8 mouse cellular contexts compared by ENCODE assay signal in genomic region chr1:171150838-171151391, GRCm38 (mm10). TPM values are rescaled to one million over a fixed set of nuclear protein-coding genes. Genes with fewer than 3 reads are reported as not detected.
DNase-seq lines count a peak whose midpoint lies in the region; ATAC-seq and TF ChIP-seq lines count a peak whose summit lies in the region.

No protein-coding gene starts in this region.

- H3K4me2 ChIP-seq in lung, embryonic 14.5 days: peak overlapping the region; percentile 71
- H3K4me2 ChIP-seq in forebrain, embryonic 16.5 days (ENCODE audit: low read length): peak overlapping the region; percentile 80
- peak overlapping the region; percentile 74 for H3K4me2 ChIP-seq in intestine, embryonic 16.5 days (ENCODE audit: low read depth, low read length)
- H3K4me2 ChIP-seq in liver, embryonic 16.5 days (ENCODE audit: low read depth, low read length): peak overlapping the region; percentile 85

- peak overlapping the region; percentile 88 for H3K9ac ChIP-seq in lung, embryonic 14.5 days
- peak overlapping the region; percentile 90 for H3K9ac ChIP-seq in forebrain, embryonic 16.5 days (replicated peaks; ENCODE audit: low read depth, low read length)
- peak overlapping the region; percentile 87 for H3K9ac ChIP-seq in intestine, embryonic 16.5 days (ENCODE audit: low read depth, low read length)
- H3K9ac ChIP-seq in liver, embryonic 16.5 days (ENCODE audit: low read depth, low read length): peak overlapping the region; percentile 73

- H3K27me3 ChIP-seq in lung, embryonic 14.5 days (ENCODE audit: insufficient read depth, low read length): no peaks in the 10 kb centered on the region
- H3K27me3 ChIP-seq in forebrain, embryonic 16.5 days (replicated peaks; ENCODE audit: control insufficient read depth, insufficient read depth, low read length): peaks cover 3% of the 10 kb centered on the region
- no peaks in the 10 kb centered on the region for H3K27me3 ChIP-seq in intestine, embryonic 16.5 days (replicated peaks; ENCODE audit: control insufficient read depth, insufficient read depth, low read length)
- no peaks in the 10 kb centered on the region for H3K27me3 ChIP-seq in liver, embryonic 16.5 days (ENCODE audit: control insufficient read depth, insufficient read depth, low read depth, low read length)

- peak overlapping the region; percentile 79 for H3K4me3 ChIP-seq in lung, embryonic 14.5 days (ENCODE audit: low read depth, low read length)
- peak overlapping the region; percentile 78 for H3K4me3 ChIP-seq in forebrain, embryonic 16.5 days (replicated peaks; ENCODE audit: low read length)
- H3K4me3 ChIP-seq in intestine, embryonic 16.5 days (ENCODE audit: low read length): peak overlapping the region; percentile 70
- H3K4me3 ChIP-seq in liver, embryonic 16.5 days (ENCODE audit: low read depth, low read length): peak overlapping the region; percentile 78

- H3K36me3 ChIP-seq in lung, embryonic 14.5 days (ENCODE audit: insufficient read depth): no peaks in the 10 kb centered on the region
- H3K36me3 ChIP-seq in forebrain, embryonic 16.5 days (ENCODE audit: control insufficient read depth, insufficient read depth): no peaks in the 10 kb centered on the region
- H3K36me3 ChIP-seq in intestine, embryonic 16.5 days (ENCODE audit: control insufficient read depth, insufficient read depth, low read length): no peaks in the 10 kb centered on the region; the same call in 1 of the 2 replicates
- H3K36me3 ChIP-seq in liver, embryonic 16.5 days (ENCODE audit: control insufficient read depth, insufficient read depth): peaks cover 2% of the 10 kb centered on the region; the same call in 1 of the 2 replicates

- H3K27ac ChIP-seq in lung, embryonic 14.5 days (ENCODE audit: low read depth): peak overlapping the region; percentile 78
- peak overlapping the region; percentile 81 for H3K27ac ChIP-seq in forebrain, embryonic 16.5 days (ENCODE audit: low read length)
- peak overlapping the region; percentile 42 for H3K27ac ChIP-seq in intestine, embryonic 16.5 days (ENCODE audit: low read length)
- H3K27ac ChIP-seq in liver, embryonic 16.5 days (ENCODE audit: low read length): peak overlapping the region; percentile 81

- no peaks in the 10 kb centered on the region for H3K9me3 ChIP-seq in lung, embryonic 14.5 days (ENCODE audit: low read depth, low read length)
- H3K9me3 ChIP-seq in forebrain, embryonic 16.5 days (ENCODE audit: control insufficient read depth, low read length): no peaks in the 10 kb centered on the region
- no peaks in the 10 kb centered on the region for H3K9me3 ChIP-seq in intestine, embryonic 16.5 days (ENCODE audit: control insufficient read depth, low read length)
- no peaks in the 10 kb centered on the region for H3K9me3 ChIP-seq in liver, embryonic 16.5 days (replicated peaks; ENCODE audit: control insufficient read depth, low read length)

- peak; percentile 39 for DNase-seq in lung, embryonic 14.5 days
- DNase-seq in lung, postnatal 14 days: no peak
- DNase-seq in right cerebral cortex, postnatal 25 days: peak; percentile 47
- DNase-seq in adrenal gland, postnatal 4 days (ENCODE audit: low spot score in 2 of 2): no peak

- H3K4me1 ChIP-seq in lung, embryonic 14.5 days (ENCODE audit: insufficient read depth): no peaks in the 10 kb centered on the region
- peaks cover 13% of the 10 kb centered on the region for H3K4me1 ChIP-seq in forebrain, embryonic 16.5 days (replicated peaks; ENCODE audit: control insufficient read depth, insufficient read depth, low read length)
- H3K4me1 ChIP-seq in intestine, embryonic 16.5 days (ENCODE audit: control insufficient read depth, insufficient read depth, low read length): peaks cover 10% of the 10 kb centered on the region
- peaks cover 23% of the 10 kb centered on the region for H3K4me1 ChIP-seq in liver, embryonic 16.5 days (ENCODE audit: control insufficient read depth, low read depth, low read length)

- no peak for TF ChIP-seq CTCF in lung, embryonic 14.5 days (IDR thresholded peaks at IDR 0.05; ENCODE audit: low read depth)

- WGBS in lung, embryonic 14.5 days: 2% methylated on average over 18 of the region's 18 CpGs
- 5% methylated on average over 18 of the region's 18 CpGs for WGBS in forebrain, embryonic 16.5 days
- WGBS in intestine, embryonic 16.5 days: 7% methylated on average over 18 of the region's 18 CpGs
- WGBS in liver, embryonic 16.5 days (ENCODE audit: insufficient replicate concordance): 9% methylated on average over 18 of the region's 18 CpGs

- peak; percentile 21; the same call in 1 of the 2 replicates for ATAC-seq in lung, embryonic 14.5 days (ENCODE audit: insufficient read depth)
- peak; percentile 43 for ATAC-seq in cerebellum, adult (ENCODE audit: insufficient number of reproducible peaks, low FRiP score, low TSS enrichment)
- peak; percentile 51 for ATAC-seq in forebrain, embryonic 16.5 days
- ATAC-seq in intestine, embryonic 16.5 days: peak; percentile 23; the same call in 1 of the 2 replicates
- peak; percentile 27 for ATAC-seq in liver, embryonic 16.5 days (ENCODE audit: low read depth)

RNA-seq across cellular contexts. Expression of gene Mpz, which starts 0.4 kb away (rescaled TPM):
- 0.24 and 0.49 TPM in 2 replicates for polyA plus RNA-seq in lung, embryonic 14.5 days (2014; fragmentation: Nextera tagmentation; extraction: Ambion mirVana)
- not detected in 2 replicates for polyA plus RNA-seq in forebrain, embryonic 16.5 days (2015; fragmentation: Nextera tagmentation; extraction: Ambion mirVana)
- 1.7 TPM in 2 replicates for polyA plus RNA-seq in intestine, embryonic 16.5 days (2015; fragmentation: Nextera tagmentation; extraction: Ambion mirVana)
- polyA plus RNA-seq in liver, embryonic 16.5 days (2015; fragmentation: Nextera tagmentation; extraction: Ambion mirVana): 0.04 TPM in 1 of 2 replicates, not detected in the other
- total RNA-seq in adrenal gland, postnatal 4 days (2021): 10 to 100 TPM; 23.9 to 53.3 TPM

RNA-seq across cellular contexts. Expression of gene Sdhc, which starts 0.5 kb away (rescaled TPM):
- 281 and 304 TPM in 2 replicates for polyA plus RNA-seq in lung, embryonic 14.5 days (2014; fragmentation: Nextera tagmentation; extraction: Ambion mirVana)
- 206 and 226 TPM in 2 replicates for polyA plus RNA-seq in forebrain, embryonic 16.5 days (2015; fragmentation: Nextera tagmentation; extraction: Ambion mirVana)
- 457 and 490 TPM in 2 replicates for polyA plus RNA-seq in intestine, embryonic 16.5 days (2015; fragmentation: Nextera tagmentation; extraction: Ambion mirVana)
- 137 and 164 TPM in 2 replicates for polyA plus RNA-seq in liver, embryonic 16.5 days (2015; fragmentation: Nextera tagmentation; extraction: Ambion mirVana)
- 100 to 1,000 TPM; 359 to 386 TPM for total RNA-seq in adrenal gland, postnatal 4 days (2021)

RNA-seq across cellular contexts. Expression of gene Cfap126, which starts 37.2 kb away (rescaled TPM):
- polyA plus RNA-seq in lung, embryonic 14.5 days (2014; fragmentation: Nextera tagmentation; extraction: Ambion mirVana): 2.0 and 2.2 TPM in 2 replicates
- 5.3 and 6.4 TPM in 2 replicates for polyA plus RNA-seq in forebrain, embryonic 16.5 days (2015; fragmentation: Nextera tagmentation; extraction: Ambion mirVana)
- 1.6 and 2.1 TPM in 2 replicates for polyA plus RNA-seq in intestine, embryonic 16.5 days (2015; fragmentation: Nextera tagmentation; extraction: Ambion mirVana)
- polyA plus RNA-seq in liver, embryonic 16.5 days (2015; fragmentation: Nextera tagmentation; extraction: Ambion mirVana): 1.8 and 2.1 TPM in 2 replicates
- 1 to 10 TPM; 2.1 to 2.7 TPM for total RNA-seq in adrenal gland, postnatal 4 days (2021)

RNA-seq across cellular contexts. Expression of gene Pcp4l1, which starts 45.2 kb away (rescaled TPM):
- polyA plus RNA-seq in lung, embryonic 14.5 days (2014; fragmentation: Nextera tagmentation; extraction: Ambion mirVana): 5.7 and 6.0 TPM in 2 replicates
- 7.1 and 7.9 TPM in 2 replicates for polyA plus RNA-seq in forebrain, embryonic 16.5 days (2015; fragmentation: Nextera tagmentation; extraction: Ambion mirVana)
- 16.4 and 19.4 TPM in 2 replicates for polyA plus RNA-seq in intestine, embryonic 16.5 days (2015; fragmentation: Nextera tagmentation; extraction: Ambion mirVana)
- 2.5 and 2.6 TPM in 2 replicates for polyA plus RNA-seq in liver, embryonic 16.5 days (2015; fragmentation: Nextera tagmentation; extraction: Ambion mirVana)
- total RNA-seq in adrenal gland, postnatal 4 days (2021): 10 to 100 TPM; 29.5 to 32.0 TPM

Comparison
In these comparisons a context has a peak if more than half of its experiments do, and no peak if none do; other contexts are left out.
1. DNase-seq: peak in lung, embryonic 14.5 days (single experiment) and right cerebral cortex, postnatal 25 days (single experiment); none in lung, postnatal 14 days (single experiment) and adrenal gland, postnatal 4 days (0 of 2).
2. Peak in every context shown above with its lines, with median percentiles within 50 percentile points of each other: ATAC-seq, H3K27ac ChIP-seq, H3K4me2 ChIP-seq, H3K4me3 ChIP-seq and H3K9ac ChIP-seq.